Mouse (Mus musculus) neural tube, embryonic 14.5 days (tissue): ENCODE measurements at regions not wholly inside any gene's neighbourhood (a gene's known extent, or its start where the extent isn't known, plus 50 kb on each side); places are given as distances from the start of the nearest gene placed in this dataset.
"Not testable (repeated sequence)": the region's sequence is repeated elsewhere in the genome, so short reads cannot be mapped to it uniquely, and the experiment has no call there.

ENCODE experiments used
- ATAC-seq: fragments of 200-750 bp; cut with Nextera tagmentation; 2 replicates; pipeline ENCODE4 v1.8.0; 2017; ENCODE audit warnings: low read depth, mild to moderate bottlenecking, moderate TSS enrichment, moderate library complexity
- H3K27ac ChIP-seq: fragments of 300-500 bp; sonication (generic); 2 replicates; pipeline ENCODE4 v1.5.1; 2014; ENCODE audit warnings: low read depth, mild to moderate bottlenecking, control low read depth, low read length, moderate library complexity, mixed read lengths
- H3K27me3 ChIP-seq: fragments of 300-500 bp; sonication (generic); 2 replicates; pipeline ENCODE4 v1.6.1; 2014; ENCODE audit warnings: low read length; ENCODE audit not compliant: control insufficient read depth, insufficient read depth
- H3K36me3 ChIP-seq: fragments of 300-500 bp; sonication (generic); 2 replicates; pipeline ENCODE4 v1.6.1; 2014; ENCODE audit warnings: low read length, mixed read lengths; ENCODE audit not compliant: control insufficient read depth, insufficient read depth
- H3K4me1 ChIP-seq: fragments of 300-500 bp; sonication (generic); 2 replicates; pipeline ENCODE4 v1.6.1; 2014; ENCODE audit warnings: low read length; ENCODE audit not compliant: control insufficient read depth, insufficient read depth
- H3K4me2 ChIP-seq: fragments of 300-500 bp; sonication (generic); 2 replicates; pipeline ENCODE4 v1.6.1; 2014; ENCODE audit warnings: mild to moderate bottlenecking, low read depth, low read length, control low read depth
- H3K4me3 ChIP-seq: fragments of 300-500 bp; sonication (generic); 2 replicates; pipeline ENCODE4 v1.5.1; 2014; ENCODE audit warnings: low read depth, low read length, control low read depth, mixed read lengths
- H3K9ac ChIP-seq: fragments of 300-500 bp; sonication (generic); replicated peaks from 2 replicates; pipeline ENCODE4 v1.6.1; 2014; ENCODE audit warnings: low read depth, mild to moderate bottlenecking, control low read depth, low read length, mixed read lengths
- H3K9me3 ChIP-seq: fragments of 300-500 bp; sonication (generic); 2 replicates; pipeline ENCODE4 v1.6.1; 2016; ENCODE audit warnings: low read length; ENCODE audit not compliant: control insufficient read depth
- WGBS: fragments of 180-500 bp; shearing (Covaris S2); extraction: QIAGEN DNeasy Blood & Tissue Kit; methylation state at CpG from one replicate; pipeline ENCODE4 v1.1.7; 2014; 5-methylcytosine and 5-hydroxymethylcytosine counted together

DNA sequence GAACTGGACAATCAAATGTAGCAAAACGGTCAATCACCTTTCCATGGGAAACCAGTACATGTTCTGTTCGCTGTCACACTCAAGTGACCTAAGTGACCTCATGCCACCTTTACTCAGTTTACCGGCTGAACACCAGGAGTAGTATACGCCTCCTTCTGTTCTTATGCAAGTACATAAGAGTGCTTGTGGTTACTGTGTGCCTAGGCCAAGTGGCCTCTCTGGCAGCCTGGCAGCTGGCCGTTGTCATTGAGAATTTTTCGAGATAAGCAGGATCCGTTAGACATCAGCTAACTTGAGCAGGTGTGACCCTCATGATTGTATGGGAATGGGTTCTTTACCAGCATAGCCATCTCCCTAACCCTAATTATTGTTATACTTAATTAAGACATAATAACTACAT, 167.5 kb downstream of the Tomm20 start:
- Histone ChIP-seq H3K9ac (no peak overlapping the region), H3K36me3 (no peaks in the 10 kb centered on the region), H3K9me3 (no peaks in the 10 kb centered on the region), H3K27ac (no peak overlapping the region), H3K4me3 (no peak overlapping the region), H3K4me2 (no peak overlapping the region), H3K4me1 (no peaks in the 10 kb centered on the region), H3K27me3 (no peaks in the 10 kb centered on the region)
- 96% methylated on average over 7 of the region's 7 CpGs for WGBS
- ATAC-seq = no peak

DNA sequence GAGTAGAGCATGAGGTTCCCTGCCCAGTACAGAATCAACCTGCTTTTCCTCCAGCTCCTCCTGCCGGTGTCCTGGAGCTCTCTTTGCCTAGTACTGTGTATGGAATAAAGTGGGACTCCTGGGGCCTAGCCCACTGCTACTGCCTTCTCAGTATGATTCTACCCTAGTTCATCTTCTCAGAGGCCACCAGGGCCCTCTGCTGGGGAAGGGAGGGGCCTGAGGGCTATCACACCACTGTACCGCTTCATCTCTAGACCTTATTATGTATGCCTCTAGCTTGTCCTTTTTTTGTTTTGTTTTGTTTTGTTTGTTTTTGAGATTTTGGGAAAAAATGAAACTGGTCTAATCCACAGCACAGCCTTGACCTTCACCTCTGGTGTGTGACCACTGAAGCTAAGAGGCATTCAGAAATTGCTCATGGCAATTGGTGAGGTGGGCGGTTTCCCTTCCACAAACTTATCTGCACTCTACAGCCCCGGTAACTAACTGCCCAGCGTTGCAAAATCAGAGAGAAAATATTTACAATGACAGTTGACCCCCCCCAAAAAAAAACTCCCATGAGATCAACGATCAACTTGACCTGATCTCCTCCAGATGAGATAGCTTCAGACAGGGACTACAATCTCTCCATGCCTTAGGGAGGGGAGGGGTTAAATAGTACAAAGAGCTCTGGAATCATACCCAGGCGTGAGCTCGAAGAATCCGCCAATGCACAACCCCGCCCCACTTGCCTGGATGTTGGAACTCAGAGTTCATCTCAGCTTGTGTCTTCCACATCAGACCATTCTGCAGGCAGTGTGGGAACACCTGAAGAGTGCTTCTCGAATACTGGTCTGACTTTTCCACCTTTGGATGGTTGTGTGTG, 168.8 kb downstream of the Tomm20 start:
- no peak overlapping the region for H3K4me2 ChIP-seq
- no peak overlapping the region for H3K9ac ChIP-seq
- no peak overlapping the region for H3K27ac ChIP-seq
- H3K9me3 ChIP-seq = no peaks in the 10 kb centered on the region
- no peak for ATAC-seq
- no peaks in the 10 kb centered on the region for H3K36me3 ChIP-seq
- H3K4me3 ChIP-seq = no peak overlapping the region
- 89% methylated on average over 11 of the region's 11 CpGs for WGBS
- H3K4me1 ChIP-seq = no peaks in the 10 kb centered on the region
- no peaks in the 10 kb centered on the region for H3K27me3 ChIP-seq

DNA sequence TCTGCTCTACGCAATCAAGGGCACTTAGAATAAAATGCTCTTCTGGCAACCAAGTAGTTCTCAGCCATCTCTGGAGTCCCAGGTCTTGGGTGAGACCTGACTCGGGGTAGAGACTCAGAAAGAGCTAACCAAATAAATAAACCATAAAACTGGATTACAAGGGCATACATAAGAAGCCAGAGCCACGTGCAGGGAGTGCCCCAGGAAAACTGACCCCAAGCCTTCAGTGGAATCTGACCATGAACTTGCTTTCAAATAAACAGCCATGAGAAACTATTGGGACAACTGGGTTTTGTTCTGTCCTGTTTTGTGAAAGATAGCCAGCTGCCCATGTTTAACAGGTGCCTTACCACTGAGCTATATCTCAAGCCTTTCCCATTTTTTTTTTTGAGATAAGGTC, 170.3 kb downstream of the Tomm20 start:
- no peak for ATAC-seq
- no peak overlapping the region for H3K4me2 ChIP-seq
- H3K27ac ChIP-seq = no peak overlapping the region
- H3K4me1 ChIP-seq = no peaks in the 10 kb centered on the region
- no peaks in the 10 kb centered on the region for H3K36me3 ChIP-seq
- WGBS = 79% methylated on average over 3 of the region's 3 CpGs
- no peak overlapping the region for H3K4me3 ChIP-seq
- no peaks in the 10 kb centered on the region for H3K9me3 ChIP-seq
- no peak overlapping the region for H3K9ac ChIP-seq
- no peaks in the 10 kb centered on the region for H3K27me3 ChIP-seq

DNA sequence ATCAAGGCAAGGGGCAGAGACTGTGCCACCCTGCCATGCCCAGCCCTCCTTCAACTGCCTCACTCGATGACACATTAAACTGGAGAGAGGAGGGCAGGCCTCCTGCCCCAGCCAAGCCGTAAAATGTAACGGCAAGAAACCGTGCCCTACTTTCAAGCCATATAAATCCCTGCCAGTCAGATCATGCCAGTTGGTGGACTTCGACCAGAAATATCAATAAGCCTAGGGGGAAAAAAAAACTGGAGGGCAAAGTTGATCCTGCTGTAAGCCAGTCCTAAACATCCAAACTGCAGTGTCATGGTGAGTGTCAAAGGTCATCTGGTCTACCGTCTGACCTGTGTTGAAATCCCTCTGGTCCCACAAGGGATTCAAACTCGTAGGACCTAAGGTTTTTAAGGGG, 170.8 kb downstream of the Tomm20 start:
- H3K4me3 ChIP-seq = no peak overlapping the region
- no peaks in the 10 kb centered on the region for H3K9me3 ChIP-seq
- no peak overlapping the region for H3K4me2 ChIP-seq
- WGBS = 73% methylated on average over 7 of the region's 7 CpGs
- no peaks in the 10 kb centered on the region for H3K4me1 ChIP-seq
- no peak overlapping the region for H3K9ac ChIP-seq
- no peak overlapping the region for H3K27ac ChIP-seq
- no peaks in the 10 kb centered on the region for H3K36me3 ChIP-seq
- no peaks in the 10 kb centered on the region for H3K27me3 ChIP-seq
- ATAC-seq = no peak

DNA sequence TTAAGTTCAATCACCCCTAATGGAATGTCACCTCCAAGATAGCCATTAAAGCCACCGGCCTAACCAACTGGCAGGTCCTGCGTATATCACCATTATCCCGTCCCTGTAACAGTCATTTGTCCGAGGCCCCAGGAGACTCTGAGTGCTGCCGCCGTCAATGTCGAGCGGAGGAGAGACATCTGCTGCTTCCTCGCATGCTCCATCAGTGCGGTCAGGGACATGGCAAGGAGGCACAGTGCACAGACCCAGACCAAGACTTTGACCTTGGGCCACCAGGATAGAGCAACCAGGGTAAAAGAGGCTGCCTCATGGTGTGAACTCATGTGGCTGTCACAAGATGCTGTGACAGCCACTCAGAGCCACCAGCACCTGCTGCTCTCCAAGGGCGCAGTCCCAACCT, 172.9 kb downstream of the Tomm20 start:
- no peak overlapping the region for H3K4me2 ChIP-seq
- H3K4me1 ChIP-seq = no peaks in the 10 kb centered on the region
- ATAC-seq = no peak
- no peak overlapping the region for H3K27ac ChIP-seq
- H3K4me3 ChIP-seq = no peak overlapping the region
- H3K36me3 ChIP-seq = no peaks in the 10 kb centered on the region
- H3K9me3 ChIP-seq = no peaks in the 10 kb centered on the region
- no peaks in the 10 kb centered on the region for H3K27me3 ChIP-seq
- no peak overlapping the region for H3K9ac ChIP-seq
- WGBS = 59% methylated on average over 11 of the region's 11 CpGs

DNA sequence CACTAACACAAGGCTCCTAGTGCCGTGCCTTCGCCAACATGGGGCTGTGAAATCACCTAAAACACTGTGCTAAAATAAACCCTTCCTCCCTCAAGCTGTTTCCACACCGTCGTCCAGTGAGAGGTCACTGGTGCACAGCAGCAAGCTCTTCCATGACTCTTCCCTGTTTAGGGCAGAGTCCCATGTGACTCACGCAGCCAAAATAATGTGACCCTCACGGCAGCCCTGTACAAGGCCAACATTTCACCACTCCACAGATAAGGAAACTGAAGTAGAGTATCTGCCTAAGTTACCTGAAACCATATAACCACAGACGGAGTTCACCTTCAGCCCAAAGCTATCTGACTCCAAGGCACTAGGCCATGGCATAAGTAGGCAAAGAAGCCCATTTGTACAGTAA, 173.4 kb downstream of the Tomm20 start:
- H3K9ac ChIP-seq = no peak overlapping the region
- no peak overlapping the region for H3K4me3 ChIP-seq
- no peaks in the 10 kb centered on the region for H3K4me1 ChIP-seq
- no peak overlapping the region for H3K4me2 ChIP-seq
- H3K27me3 ChIP-seq = no peaks in the 10 kb centered on the region
- ATAC-seq = no peak
- no peaks in the 10 kb centered on the region for H3K9me3 ChIP-seq
- H3K36me3 ChIP-seq = no peaks in the 10 kb centered on the region
- 91% methylated on average over 7 of the region's 7 CpGs for WGBS
- no peak overlapping the region for H3K27ac ChIP-seq

DNA sequence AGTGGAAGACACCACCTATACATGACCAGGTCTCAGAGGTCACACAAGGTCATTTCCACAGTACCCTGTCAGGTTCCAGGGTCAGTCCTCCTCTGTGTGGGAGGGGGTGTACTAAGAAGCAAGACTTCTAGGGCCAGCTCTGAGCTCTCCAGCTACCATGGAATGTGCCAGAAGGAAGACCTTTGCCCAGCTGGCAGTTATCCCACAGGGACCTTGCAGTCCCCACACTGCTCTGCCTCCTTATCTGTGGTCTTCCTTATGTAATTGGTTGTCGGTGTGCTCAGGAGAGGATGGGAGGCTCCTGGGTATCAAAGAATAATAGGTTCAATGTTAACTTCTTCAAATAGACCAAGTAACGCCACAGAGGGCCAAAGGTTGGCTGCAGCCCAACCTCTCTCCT, 175.3 kb downstream of the Tomm20 start:
- not testable (repeated sequence) for H3K27me3 ChIP-seq, H3K4me3 ChIP-seq, H3K4me1 ChIP-seq, H3K9me3 ChIP-seq, H3K27ac ChIP-seq, H3K36me3 ChIP-seq, H3K9ac ChIP-seq, ATAC-seq, H3K4me2 ChIP-seq
- WGBS = 90% methylated on average over 2 of the region's 2 CpGs

DNA sequence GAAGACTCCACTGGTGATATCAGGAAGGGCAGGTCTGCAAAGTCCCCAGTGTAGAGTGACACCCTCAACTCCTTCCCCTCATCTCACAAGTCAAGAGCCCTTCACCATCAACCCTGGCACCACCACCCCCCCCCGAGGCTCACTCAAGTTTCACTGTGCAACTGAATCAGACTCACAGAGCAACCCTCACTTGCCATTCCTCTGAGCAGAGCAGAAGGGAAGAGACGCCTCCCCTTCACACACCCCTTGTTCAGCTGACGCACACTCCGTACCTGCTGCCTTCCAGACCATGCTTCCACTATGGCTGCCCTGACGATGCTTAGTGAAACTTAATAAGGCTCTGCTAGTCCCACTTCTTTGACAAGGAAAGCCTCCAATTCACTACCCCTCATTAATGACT, 174.4 kb upstream of the Irf2bp2 start:
- 93% methylated on average over 5 of the region's 5 CpGs for WGBS
- Histone ChIP-seq H3K9me3 (no peaks in the 10 kb centered on the region), H3K4me1 (no peaks in the 10 kb centered on the region), H3K9ac (no peak overlapping the region), H3K4me3 (no peak overlapping the region), H3K27ac (no peak overlapping the region), H3K27me3 (no peaks in the 10 kb centered on the region), H3K36me3 (no peaks in the 10 kb centered on the region), H3K4me2 (no peak overlapping the region)
- ATAC-seq = no peak

DNA sequence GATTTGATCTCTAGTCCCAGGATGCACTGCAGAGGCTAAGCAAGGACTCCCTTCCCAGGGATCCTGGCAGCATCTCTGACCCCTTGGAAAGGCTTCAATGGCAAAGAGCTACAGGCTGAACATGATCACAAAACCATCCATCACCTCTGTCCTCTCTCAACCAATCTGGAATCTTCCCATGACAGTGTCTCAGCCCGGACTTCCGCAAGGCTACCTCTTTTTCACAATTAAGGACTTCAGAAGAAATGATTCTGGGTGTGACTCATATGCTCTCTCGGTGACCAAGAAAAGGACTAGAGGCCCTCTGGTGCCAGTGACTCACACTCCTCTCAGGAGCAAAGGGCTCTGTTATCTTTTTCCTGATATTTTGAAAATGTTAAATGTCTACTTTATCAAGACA, 173.6 kb upstream of the Irf2bp2 start:
- no peak overlapping the region for H3K4me2 ChIP-seq
- H3K27ac ChIP-seq = no peak overlapping the region
- H3K4me1 ChIP-seq = no peaks in the 10 kb centered on the region
- H3K9me3 ChIP-seq = no peaks in the 10 kb centered on the region
- no peak for ATAC-seq
- no peaks in the 10 kb centered on the region for H3K36me3 ChIP-seq
- no peaks in the 10 kb centered on the region for H3K27me3 ChIP-seq
- H3K9ac ChIP-seq = no peak overlapping the region
- 91% methylated on average over 3 of the region's 3 CpGs for WGBS
- no peak overlapping the region for H3K4me3 ChIP-seq
